ENCODE assay signal across 8 mouse cellular contexts in genomic region chr2:109916782-109917495, GRCm38 (mm10). TPM values are rescaled to one million over a fixed set of nuclear protein-coding genes. Genes with fewer than 3 reads are reported as not detected.
DNase-seq lines count a peak whose midpoint lies in the region; ATAC-seq and TF ChIP-seq lines count a peak whose summit lies in the region.

No protein-coding gene starts in this region.

- H3K9ac ChIP-seq in limb, embryonic 15.5 days = no peak overlapping the region

- H3K9me3 ChIP-seq in limb, embryonic 15.5 days = no peaks in the 10 kb centered on the region

- H3K4me3 ChIP-seq in testis, adult 2 months (ENCODE audit: control insufficient read depth, low read depth, low read length) = peak overlapping the region; percentile 6
- H3K4me3 ChIP-seq in limb, embryonic 15.5 days = peak overlapping the region; percentile 92

- H3K36me3 ChIP-seq in testis, adult 2 months (ENCODE audit: control insufficient read depth, insufficient read depth, low read length) = no peaks in the 10 kb centered on the region
- no peaks in the 10 kb centered on the region for H3K36me3 ChIP-seq in limb, embryonic 15.5 days

- peaks cover 20% of the 10 kb centered on the region for H3K4me1 ChIP-seq in testis, adult 2 months (ENCODE audit: control insufficient read depth, insufficient read depth, low read length)
- H3K4me1 ChIP-seq in limb, embryonic 15.5 days = peaks cover 34% of the 10 kb centered on the region

- no peak overlapping the region for H3K27ac ChIP-seq in testis, adult 2 months (ENCODE audit: control insufficient read depth, insufficient read depth, low read depth, low read length)
- no peak overlapping the region for H3K27ac ChIP-seq in limb, embryonic 15.5 days

- H3K4me2 ChIP-seq in limb, embryonic 15.5 days = peak overlapping the region; percentile 69

- TF ChIP-seq CTCF in testis, adult 2 months (IDR thresholded peaks at IDR 0.05; ENCODE audit: control insufficient read depth, insufficient read depth, insufficient replicate concordance, low read depth, low read length) = no peak

- peak; percentile 41 for DNase-seq in embryo, embryonic 9.5 days (ENCODE audit: extremely low spot score)
- no peak for DNase-seq in embryo, embryonic 11 days
- no peak for DNase-seq in testis, postnatal 10 days (ENCODE audit: low spot score)
- DNase-seq in right cerebral cortex, adult 18-20 months = no peak
- no peak for DNase-seq in adrenal gland, adult 2 months
- DNase-seq in Muller cell, postnatal 12 days (ENCODE audit: inconsistent ontology term) = no peak

- 5% methylated on average over 11 of the region's 11 CpGs for WGBS in limb, embryonic 15.5 days

- TF ChIP-seq POLR2A in testis, adult 2 months (IDR thresholded peaks at IDR 0.05; ENCODE audit: control insufficient read depth, low read depth, low read length) = no peak

- ATAC-seq in limb, embryonic 15.5 days (ENCODE audit: insufficient number of reproducible peaks, low FRiP score, low TSS enrichment, low read depth) = no peak

- no peaks in the 10 kb centered on the region; the same call in 1 of the 2 replicates for H3K27me3 ChIP-seq in testis, adult 2 months (ENCODE audit: control insufficient read depth, insufficient read depth, low read length)
- no peaks in the 10 kb centered on the region for H3K27me3 ChIP-seq in limb, embryonic 15.5 days

RNA-seq across cellular contexts. Expression of gene Lgr4, which starts 0.5 kb away (rescaled TPM):
- 3.6 and 4.3 TPM in 2 replicates for polyA plus RNA-seq in testis, adult 2 months (2012; rRNA removed)
- polyA plus RNA-seq in limb, embryonic 15.5 days (2015; fragmentation: Nextera tagmentation; extraction: Ambion mirVana) = 12.5 and 15.1 TPM in 2 replicates
- 100 to 1,000 TPM; 123 to 227 TPM for total RNA-seq in adrenal gland, adult 2 months (2021)
- 27.7 and 57.6 TPM in 2 replicates for polyA plus RNA-seq in adrenal gland, adult 2 months (2012; rRNA removed)

RNA-seq across cellular contexts. Expression of gene Lin7c, which starts 26.3 kb away (rescaled TPM):
- 7.7 and 7.9 TPM in 2 replicates for polyA plus RNA-seq in testis, adult 2 months (2012; rRNA removed)
- polyA plus RNA-seq in limb, embryonic 15.5 days (2015; fragmentation: Nextera tagmentation; extraction: Ambion mirVana) = 51.4 and 55.2 TPM in 2 replicates
- total RNA-seq in adrenal gland, adult 2 months (2021) = 10 to 100 TPM; 79.3 to 89.4 TPM
- polyA plus RNA-seq in adrenal gland, adult 2 months (2012; rRNA removed) = 2.6 and 4.2 TPM in 2 replicates
